Mouse (Mus musculus) Patski (cell line): ENCODE results near the gene Olfr1393. TPM values are rescaled to one million over a fixed set of nuclear protein-coding genes. Genes with fewer than 3 reads are reported as not detected.

Experiments used
- ATAC-seq: fragments of 100-300 bp; one replicate; pipeline ENCODE4 v1.8.0; 2021
- CTCF ChIA-PET: fragments of 350-600 bp; sonication (Branson Sonifier 250); formaldehyde crosslinking; loops from one replicate; lab custom pipeline; 2022; ENCODE audit warnings: inconsistent platforms; lab: Charles Lee
- POLR2A ChIA-PET: fragments of 350-600 bp; sonication (Branson Sonifier 250); formaldehyde crosslinking; loops from one replicate; lab custom pipeline; 2022; ENCODE audit warnings: antibody characterized with exemption, inconsistent platforms; lab: Charles Lee
- DNase-seq: peaks from one replicate; pipeline ENCODE4 v3.0.0-alpha.2; 2011; ENCODE audit warnings: low read depth, low spot score
- H3K27me3 ChIP-seq: fragments of 371-371 bp; one replicate; pipeline ENCODE4 v1.5.1; 2021
- CTCF ChIP-seq: fragments of 100-300 bp; IDR thresholded peaks from one replicate; pipeline ENCODE4 v1.5.1; 2021
- in situ Hi-C: fragments of 300-500 bp; cut with MboI; formaldehyde crosslinking; loops from 3 replicates; pipeline ENCODE4 v1.11.1; 2018; ENCODE audit warnings: low pct_unique_long_range_greater_than_20kb, mixed read lengths
- polyA plus RNA-seq: library from polyadenylated mRNA; unstranded; gene quantifications from one replicate; pipeline ENCODE4 v1.2.3, GENCODE M21; 2021

Gene Olfr1393
- polyA plus RNA-seq, 1 experiment from 2014 or later, result 0.04 TPM

GRCm38 (mm10) chr11:49244595-49244930 is 33.5 kb upstream of the Olfr1393 start:
- H3K27me3 ChIP-seq, result no peaks in the 10 kb centered on the region
- POLR2A ChIA-PET, result interaction anchor here (1.0 kb wide), 1 partner anchor 42 kb away, joined by 4 read pairs; the partner anchor contains the start of gene Zfp62
- CTCF ChIA-PET, result no interaction called here
- in situ Hi-C loops, result no loop called here
- TF ChIP-seq CTCF, result no peak
- no peak for ATAC-seq
- DNase-seq, result no peak

- DNase-seq (no peak), ATAC-seq (peak; percentile 10)
- ChIA-PET POLR2A (interaction anchor here (0.7 to 1.0 kb wide), 2 partner anchors 32 to 42 kb away, joined by 4 read pairs; partner anchors contain the start of gene Zfp62), CTCF (interaction anchor here (1.1 to 1.7 kb wide), 3 partner anchors 34 to 42 kb away, joined by 3 to 7 read pairs (median 4); partner anchors contain the start of gene Zfp62)
- no peaks in the 10 kb centered on the region for H3K27me3 ChIP-seq
- in situ Hi-C loops, result loop anchor here (5.0 kb wide), 2 partner anchors 373 to 443 kb away; partner anchors contain the start of genes Irgm1 and Rack1
- TF ChIP-seq CTCF, result no peak
These were observed 32.9 kb upstream of the Olfr1393 start for GRCm38 (mm10) chr11:49245176-49245575.

- ChIA-PET POLR2A (interaction anchor here (0.6 to 2.5 kb wide), 5 partner anchors 22 to 415 kb away, joined by 3 to 15 read pairs (median 4); partner anchors contain the start of gene Zfp62), CTCF (interaction anchor here (0.7 to 1.7 kb wide), 5 partner anchors 9 to 43 kb away, joined by 3 to 7 read pairs (median 4); partner anchors contain the start of gene Zfp62)
- TF ChIP-seq CTCF, result no peak
- DNase-seq (no peak), ATAC-seq (no peak)
- no peaks in the 10 kb centered on the region for H3K27me3 ChIP-seq
- in situ Hi-C loops, result loop anchor here (5.0 kb wide), 2 partner anchors 374 to 444 kb away; partner anchors contain the start of genes Irgm1 and Rack1
These were observed 32.3 kb upstream of the Olfr1393 start for GRCm38 (mm10) chr11:49245634-49246415.

- ChIA-PET CTCF (interaction anchor here (0.8 to 1.9 kb wide), 6 partner anchors 8 to 55 kb away, joined by 3 to 7 read pairs (median 4); no protein-coding TSS in a partner anchor), POLR2A (interaction anchor here (0.6 to 2.5 kb wide), 4 partner anchors 12 to 414 kb away, joined by 3 to 15 read pairs (median 5); partner anchors contain the start of gene Zfp62)
- in situ Hi-C loops, result loop anchor here (5.0 kb wide), 2 partner anchors 374 to 444 kb away; partner anchors contain the start of genes Irgm1 and Rack1
- DNase-seq, result no peak
- no peak for TF ChIP-seq CTCF
- H3K27me3 ChIP-seq, result no peaks in the 10 kb centered on the region
- no peak for ATAC-seq
These were observed 31.6 kb upstream of the Olfr1393 start for GRCm38 (mm10) chr11:49246523-49246922.

- CTCF ChIA-PET, result interaction anchor here (0.8 to 1.9 kb wide), 5 partner anchors 19 to 56 kb away, joined by 3 to 7 read pairs (median 3); no protein-coding TSS in a partner anchor
- no peaks in the 10 kb centered on the region for H3K27me3 ChIP-seq
- no peak for TF ChIP-seq CTCF
- POLR2A ChIA-PET, result interaction anchor here (1.7 to 2.5 kb wide), 2 partner anchors 20 to 44 kb away, joined by 6 to 15 read pairs; partner anchors contain the start of gene Zfp62
- in situ Hi-C loops, result loop anchor here (5.0 kb wide), 2 partner anchors 375 to 445 kb away; partner anchors contain the start of genes Irgm1 and Rack1
- DNase-seq, result no peak
- no peak for ATAC-seq
These were observed 30.8 kb upstream of the Olfr1393 start for GRCm38 (mm10) chr11:49247255-49247654.

- TF ChIP-seq CTCF, result no peak
- in situ Hi-C loops, result loop anchor here (5.0 kb wide), 2 partner anchors 376 to 446 kb away; partner anchors contain the start of genes Irgm1 and Rack1
- POLR2A ChIA-PET, result no interaction called here
- CTCF ChIA-PET, result interaction anchor here (1.8 to 1.9 kb wide), 2 partner anchors 18 to 23 kb away, joined by 4 to 7 read pairs; no protein-coding TSS in a partner anchor
- ATAC-seq (no peak), DNase-seq (no peak)
- no peaks in the 10 kb centered on the region for H3K27me3 ChIP-seq
These were observed 29.7 kb upstream of the Olfr1393 start for GRCm38 (mm10) chr11:49248226-49248973.

- DNase-seq, result no peak
- ATAC-seq, result no peak
- no peak for TF ChIP-seq CTCF
- in situ Hi-C loops, result loop anchor here (5.0 kb wide), 2 partner anchors 377 to 447 kb away; partner anchors contain the start of genes Irgm1 and Rack1
- H3K27me3 ChIP-seq, result no peaks in the 10 kb centered on the region
- CTCF ChIA-PET, result no interaction called here
- POLR2A ChIA-PET, result no interaction called here
These were observed 29.0 kb upstream of the Olfr1393 start for GRCm38 (mm10) chr11:49248974-49249700.

- CTCF ChIA-PET, result no interaction called here
- TF ChIP-seq CTCF, result no peak
- DNase-seq (no peak), ATAC-seq (peak; percentile 12)
- no peaks in the 10 kb centered on the region for H3K27me3 ChIP-seq
- in situ Hi-C loops, result loop anchor here (5.0 kb wide), 2 partner anchors 378 to 448 kb away; partner anchors contain the start of genes Irgm1 and Rack1
- POLR2A ChIA-PET, result no interaction called here
These were observed 28.2 kb upstream of the Olfr1393 start for GRCm38 (mm10) chr11:49249811-49250421.
